Mouse (Mus musculus): Measurements from ENCODE around the gene Rptor.

DNA sequence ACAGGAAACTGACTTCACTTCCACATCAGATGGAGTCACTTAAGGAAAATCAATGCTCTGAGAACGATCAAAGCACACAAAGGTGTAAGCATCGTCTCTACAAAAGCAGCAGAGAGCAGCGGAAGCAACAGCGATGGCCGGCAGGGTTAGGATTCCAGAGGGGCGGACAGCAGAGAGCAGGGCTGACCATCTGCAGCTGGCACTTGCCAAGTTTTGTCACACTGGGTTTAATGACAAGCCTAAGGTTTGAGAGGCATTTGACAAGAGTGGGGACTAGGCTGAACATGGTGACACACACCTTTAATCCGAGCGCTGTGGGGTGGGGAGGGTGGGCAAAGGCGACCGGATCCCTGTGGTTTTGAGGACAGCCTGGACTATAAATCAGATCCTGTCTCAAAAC lies 329.1 kb downstream of the Rptor start:
- TF ChIP-seq CTCF (IDR thresholded peaks at IDR 0.05; ENCODE audit: low read depth), result no peak
- TF ChIP-seq EP300 (IDR thresholded peaks at IDR 0.05; ENCODE audit: low read depth), result no peak

All from liver, postnatal 0 days (tissue).